Mouse (Mus musculus) C2C12 (cell line): ENCODE measurements around the gene Dntt.

Experiments used
- CEBPB ChIP-seq: IDR thresholded peaks from one replicate; pipeline ENCODE4 v1.6.1; 2011; ENCODE audit warnings: low read depth, mild to moderate bottlenecking, control low read depth, moderate library complexity
- CTCF ChIP-seq: IDR thresholded peaks from one replicate; pipeline ENCODE4 v1.5.1; 2011; ENCODE audit not compliant: control insufficient read depth, insufficient read depth, insufficient read length
- FOSL1 ChIP-seq: IDR thresholded peaks from one replicate; pipeline ENCODE4 v1.8.0; 2011; ENCODE audit warnings: mild to moderate bottlenecking, low read length; ENCODE audit not compliant: poor library complexity, insufficient read depth, severe bottlenecking
- MAX ChIP-seq: IDR thresholded peaks from one replicate; pipeline ENCODE4 v1.6.1; 2011; ENCODE audit warnings: mild to moderate bottlenecking, control low read depth
- MYOD1 ChIP-seq: IDR thresholded peaks from one replicate; pipeline ENCODE4 v1.6.1; 2011; ENCODE audit warnings: low read depth; ENCODE audit not compliant: control insufficient read depth, insufficient read length
- MYOG ChIP-seq: IDR thresholded peaks from one replicate; pipeline ENCODE4 v1.6.1; 2011; ENCODE audit not compliant: control insufficient read depth, insufficient read length; ENCODE audit errors: extremely low read depth
- USF1 ChIP-seq: IDR thresholded peaks from one replicate; pipeline ENCODE4 v1.6.1; 2011; ENCODE audit warnings: low read depth, mild to moderate bottlenecking, control low read depth, moderate library complexity

DNA sequence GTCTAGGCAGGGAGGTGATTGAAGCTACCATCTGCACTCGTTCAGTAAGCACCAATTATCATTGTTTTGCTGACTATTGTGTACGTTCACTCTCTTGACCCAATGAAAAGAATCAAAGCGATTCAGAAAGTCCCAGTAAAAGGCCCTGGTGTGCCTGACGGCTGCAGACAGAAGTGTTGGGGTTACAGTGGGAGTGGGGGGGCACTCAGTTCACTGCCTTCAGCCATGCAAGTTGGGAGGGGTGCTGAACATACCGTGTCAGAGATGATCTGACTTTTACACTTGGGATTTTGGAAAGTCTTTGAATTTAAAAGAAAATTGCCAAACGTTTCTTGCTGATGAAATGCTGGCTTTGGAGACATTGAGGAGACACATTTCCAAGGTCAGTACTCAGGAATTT is 1.1 kb downstream of the Dntt start:
- TF ChIP-seq CTCF (no peak), MYOG (no peak), MAX (no peak), USF1 (no peak), CEBPB (no peak), MYOD1 (no peak), FOSL1 (no peak)
